In the genomic region with DNA sequence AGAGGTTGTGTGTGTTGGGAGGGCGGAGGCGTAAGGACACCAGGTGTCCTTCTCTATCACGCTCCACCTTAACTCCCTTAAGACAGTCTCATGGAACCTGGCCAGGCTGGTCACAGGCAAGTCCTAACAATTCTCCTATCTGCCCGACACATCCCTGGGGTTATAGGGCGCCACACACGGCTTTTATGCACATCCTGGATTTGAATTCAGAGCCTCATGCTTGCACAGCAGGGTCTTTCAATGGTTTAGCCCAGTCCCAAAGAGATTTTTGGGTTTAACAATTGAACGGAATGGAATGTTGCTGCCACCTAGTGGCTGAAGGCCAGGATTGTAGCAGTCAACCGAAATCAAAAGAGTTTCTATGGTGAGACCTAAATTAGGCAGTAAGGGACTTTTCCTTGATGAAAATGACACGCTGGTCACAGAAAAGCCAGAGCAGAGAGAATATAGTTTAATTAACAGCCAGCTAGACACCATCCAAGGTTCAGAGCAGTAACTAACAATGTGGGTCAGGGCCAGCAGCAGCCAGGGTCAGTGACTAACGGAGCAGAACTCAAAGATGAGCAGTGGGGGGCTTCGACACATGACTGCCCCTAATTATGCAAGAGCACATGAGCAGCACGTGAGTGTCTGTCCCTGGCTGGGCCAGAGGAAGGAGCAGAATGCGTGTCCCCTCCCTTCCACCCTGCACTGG, we compare ENCODE assay signal across 8 mouse cellular contexts. TPM values are rescaled to one million over a fixed set of nuclear protein-coding genes. Genes with fewer than 3 reads are reported as not detected.
DNase-seq lines count a peak whose midpoint lies in the region; TF ChIP-seq lines count a peak whose summit lies in the region.

No protein-coding gene starts in this region.

- intact Hi-C loops in gastrocnemius, adult 2 months (cut with DNase I) = loop anchor here (5.0 kb wide), 2 partner anchors 36 to 116 kb away; partner anchors contain the start of gene Eif2ak3
- intact Hi-C loops in left cerebral cortex, postnatal 14 days (cut with DNase I) = loop anchor here (10.0 kb wide), 1 partner anchor 319 kb away; no protein-coding TSS in a partner anchor

- H3K4me3 ChIP-seq in gastrocnemius, adult 2 months = peak overlapping the region; percentile 64

- peak; percentile 44 for DNase-seq in urinary bladder, adult 2 months (ENCODE audit: low spot score)
- no peak for DNase-seq in urinary bladder, postnatal 10 days (ENCODE audit: low spot score)
- peak; percentile 42 to 71 for DNase-seq in cerebellum, postnatal 4 days (ENCODE audit: low spot score in 2 of 2)
- peak; percentile 61 for DNase-seq in gastrocnemius, adult 2 months
- peak; percentile 91 for DNase-seq in induced T-regulatory cell, adult 2 months (ENCODE audit: low read depth)
- DNase-seq in left cerebral cortex, postnatal 14 days (ENCODE audit: low spot score in 2 of 2) = peak; percentile 79 to 80
- DNase-seq in mesoderm, embryonic 11.5 days (ENCODE audit: low read depth, low spot score) = peak; percentile 85
- peak; percentile 26 to 64 for DNase-seq in spleen, adult 18-20 months

- H3K27ac ChIP-seq in gastrocnemius, adult 2 months = no peak overlapping the region

- TF ChIP-seq CTCF in gastrocnemius, adult 2 months (IDR thresholded peaks at IDR 0.05) = peak; percentile 92

RNA-seq across cellular contexts. Expression of gene Rpia, which starts 13.9 kb away (rescaled TPM):
- polyA plus RNA-seq in urinary bladder, adult 2 months (2012; rRNA removed) = 24.8 and 27.8 TPM in 2 replicates
- total RNA-seq in gastrocnemius, adult 2 months (2021) = 10 to 100 TPM; 17.3 to 18.1 TPM
- total RNA-seq in left cerebral cortex, postnatal 14 days (2021) = 10 to 100 TPM; 10.9 to 13.5 TPM

RNA-seq across cellular contexts. Expression of gene Eif2ak3, which starts 38.3 kb away (rescaled TPM):
- 15.6 and 16.3 TPM in 2 replicates for polyA plus RNA-seq in urinary bladder, adult 2 months (2012; rRNA removed)
- 1 to 10 TPM; 4.1 to 4.9 TPM for total RNA-seq in gastrocnemius, adult 2 months (2021)
- total RNA-seq in left cerebral cortex, postnatal 14 days (2021) = 10 to 100 TPM; 21.2 to 22.7 TPM
